ENCODE assay signal across 22 mouse cellular contexts in the genomic region with DNA sequence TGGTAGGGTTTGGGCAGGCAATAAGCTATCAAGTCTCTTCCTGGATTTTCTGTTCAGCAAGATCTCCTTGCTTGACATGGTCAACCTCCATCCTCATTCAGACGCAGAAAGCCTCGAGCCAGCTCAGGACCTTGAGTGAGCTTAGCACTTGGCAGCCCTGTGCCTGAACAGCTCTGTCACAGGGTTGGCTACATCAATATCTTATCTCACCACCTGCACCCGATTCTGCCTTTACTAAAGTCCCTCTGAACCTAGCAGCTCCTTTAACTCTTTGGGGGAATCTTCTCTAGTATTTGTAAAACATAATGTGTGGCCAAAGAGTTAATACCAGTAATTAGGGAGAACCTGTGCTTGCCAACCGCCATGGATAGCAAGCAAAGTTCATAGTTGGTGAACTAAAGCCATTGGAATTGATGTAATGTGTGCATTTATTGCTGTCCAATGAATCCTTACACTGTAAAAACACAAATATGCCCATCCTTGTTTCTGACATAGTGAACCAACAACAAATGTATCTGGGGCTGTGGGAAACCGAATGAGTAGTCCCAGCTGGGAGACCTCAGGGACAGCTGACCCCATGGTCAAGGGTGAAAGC. TPM values are rescaled to one million over a fixed set of nuclear protein-coding genes. Genes with fewer than 3 reads are reported as not detected.
DNase-seq lines count a peak whose midpoint lies in the region; ATAC-seq and TF ChIP-seq lines count a peak whose summit lies in the region.
"Had no signal": no experiment of that assay in that cellular context is flagged by ENCODE, and none has a peak within 500 bp of the region (broad histone marks: within the 10 kb centered on the region; RNA-seq: fewer than 3 reads in every experiment).

A gene (plus strand): TSS at position 545 of the 595 bp plus-strand sequence.

- H3K4me1 ChIP-seq in heart, embryonic 15.5 days (replicated peaks): peaks cover 18% of the 10 kb centered on the region
- peaks cover 17% of the 10 kb centered on the region for H3K4me1 ChIP-seq in intestine, embryonic 16.5 days (ENCODE audit: control insufficient read depth, insufficient read depth, low read length)
- H3K4me1 ChIP-seq in midbrain, embryonic 14.5 days (ENCODE audit: control insufficient read depth, insufficient read depth, low read length): peaks cover 6% of the 10 kb centered on the region; the same call in 1 of the 2 replicates

- no peak within 1 kb of the TSS for H3K4me2 ChIP-seq in heart, embryonic 15.5 days
- H3K4me2 ChIP-seq in intestine, embryonic 16.5 days (ENCODE audit: low read depth, low read length): no peak within 1 kb of the TSS
- H3K4me2 ChIP-seq in myocyte (ENCODE audit: low read depth): no peak within 1 kb of the TSS
- no peak within 1 kb of the TSS for H3K4me2 ChIP-seq in midbrain, embryonic 14.5 days (ENCODE audit: low read length)
- H3K4me2 ChIP-seq: embryonic facial prominence, embryonic 12.5 days; forebrain, embryonic 12.5 days; midbrain, embryonic 12.5 days had no signal

- H3K36me3 ChIP-seq in heart, embryonic 15.5 days: no peaks in the 10 kb centered on the region
- no peaks in the 10 kb centered on the region for H3K36me3 ChIP-seq in intestine, embryonic 16.5 days (ENCODE audit: control insufficient read depth, insufficient read depth, low read length)
- H3K36me3 ChIP-seq in myocyte (ENCODE audit: control insufficient read depth, insufficient read depth): no peaks in the 10 kb centered on the region
- no peaks in the 10 kb centered on the region for H3K36me3 ChIP-seq in midbrain, embryonic 14.5 days (ENCODE audit: control insufficient read depth, insufficient read depth, low read length)
- H3K36me3 ChIP-seq: embryonic facial prominence, embryonic 12.5 days; forebrain, embryonic 12.5 days; midbrain, embryonic 12.5 days had no signal

- no peak for TF ChIP-seq POLR2A in myocyte (IDR thresholded peaks at IDR 0.05; ENCODE audit: insufficient read length, low read depth)

- 0 out of 2 replicates have a peak within 1 kb of the TSS, but pooled peaks have one; percentile 32 for H3K27ac ChIP-seq in heart, embryonic 15.5 days
- H3K27ac ChIP-seq in intestine, embryonic 16.5 days (ENCODE audit: low read length): peak within 1 kb of the TSS; percentile 33
- H3K27ac ChIP-seq in midbrain, embryonic 14.5 days (replicated peaks; ENCODE audit: low read depth, low read length): no peak within 1 kb of the TSS
- H3K27ac ChIP-seq: forebrain, embryonic 12.5 days; midbrain, embryonic 12.5 days had no signal

- 47% methylated on average over 5 of the region's 5 CpGs for WGBS in heart, embryonic 15.5 days
- 66% methylated on average over 5 of the region's 5 CpGs for WGBS in intestine, embryonic 16.5 days
- 93% methylated on average over 5 of the region's 5 CpGs for WGBS in midbrain, embryonic 14.5 days

- intact Hi-C loops in heart, postnatal 10 days (cut with DNase I): no loop called here

- H3K27me3 ChIP-seq in heart, embryonic 15.5 days: no peaks in the 10 kb centered on the region
- no peaks in the 10 kb centered on the region for H3K27me3 ChIP-seq in intestine, embryonic 16.5 days (replicated peaks; ENCODE audit: control insufficient read depth, insufficient read depth, low read length)
- no peaks in the 10 kb centered on the region for H3K27me3 ChIP-seq in myocyte (ENCODE audit: control insufficient read depth, insufficient read depth, insufficient read length)
- H3K27me3 ChIP-seq in midbrain, embryonic 14.5 days (ENCODE audit: control insufficient read depth, insufficient read depth, low read length): no peaks in the 10 kb centered on the region
- H3K27me3 ChIP-seq: embryonic facial prominence, embryonic 12.5 days; forebrain, embryonic 12.5 days; midbrain, embryonic 12.5 days had no signal

- no peak for DNase-seq in heart, postnatal 10 days
- peak; percentile 17 for DNase-seq in spleen, adult 12 weeks (ENCODE audit: low spot score)
- no peak for DNase-seq in spleen, postnatal 14 days (ENCODE audit: low spot score in 2 of 2)
- DNase-seq in frontal cortex, postnatal 36 days (ENCODE audit: low spot score in 2 of 2): no peak
- no peak for DNase-seq in midbrain, embryonic 14.5 days
- DNase-seq: adrenal gland, postnatal 14 days; B cell, adult 2 months; cerebellum, postnatal 10 days; kidney, postnatal 10 days; left cerebral cortex, postnatal 4 days; lung, postnatal 14 days; right cerebral cortex, postnatal 25 days; thymus, adult 18-20 months had no signal

- H3K79me2 ChIP-seq in myocyte (ENCODE audit: control insufficient read depth, insufficient read depth): no peaks in the 10 kb centered on the region

- H3K9me3 ChIP-seq in heart, embryonic 15.5 days (replicated peaks): no peaks in the 10 kb centered on the region
- H3K9me3 ChIP-seq in intestine, embryonic 16.5 days (ENCODE audit: control insufficient read depth, low read length): no peaks in the 10 kb centered on the region
- no peaks in the 10 kb centered on the region for H3K9me3 ChIP-seq in midbrain, embryonic 14.5 days (ENCODE audit: control insufficient read depth, low read length)
- H3K9me3 ChIP-seq: embryonic facial prominence, embryonic 12.5 days; forebrain, embryonic 12.5 days; midbrain, embryonic 12.5 days had no signal

- no peak for ATAC-seq in heart, embryonic 15.5 days (replicated peaks; ENCODE audit: insufficient number of reproducible peaks, insufficient read depth, low FRiP score, low read depth)
- peak; percentile 31 for ATAC-seq in intestine, embryonic 16.5 days
- ATAC-seq in midbrain, embryonic 14.5 days (ENCODE audit: low FRiP score, low TSS enrichment): no peak
- ATAC-seq: hindbrain, embryonic 16.5 days had no signal

- H3K9ac ChIP-seq in heart, embryonic 15.5 days: no peak within 1 kb of the TSS
- 0 out of 2 replicates have a peak within 1 kb of the TSS, but pooled peaks have one; percentile 10 for H3K9ac ChIP-seq in intestine, embryonic 16.5 days (ENCODE audit: low read depth, low read length)
- H3K9ac ChIP-seq in midbrain, embryonic 14.5 days (replicated peaks; ENCODE audit: low read length): no peak within 1 kb of the TSS
- H3K9ac ChIP-seq: embryonic facial prominence, embryonic 12.5 days; forebrain, embryonic 12.5 days; midbrain, embryonic 12.5 days had no signal

- no peak within 1 kb of the TSS for H3K4me3 ChIP-seq in heart, embryonic 15.5 days
- no peak within 1 kb of the TSS for H3K4me3 ChIP-seq in intestine, embryonic 16.5 days (ENCODE audit: low read length)
- no peak within 1 kb of the TSS for H3K4me3 ChIP-seq in myocyte
- no peak within 1 kb of the TSS for H3K4me3 ChIP-seq in midbrain, embryonic 14.5 days (replicated peaks; ENCODE audit: low read depth, low read length)
- H3K4me3 ChIP-seq: embryonic facial prominence, embryonic 12.5 days; forebrain, embryonic 12.5 days; midbrain, embryonic 12.5 days had no signal

- H3ac ChIP-seq in myocyte (ENCODE audit: control insufficient read depth, insufficient read length): no peak within 1 kb of the TSS

TF ChIP-seq in myocyte, 11 proteins besides CTCF, POLR2A, EP300 and RAD21:
- TF ChIP-seq SRF (IDR thresholded peaks at IDR 0.05; ENCODE audit: control insufficient read depth, insufficient read length, low read depth) (no peak), MYOD1 (IDR thresholded peaks at IDR 0.05; ENCODE audit: control insufficient read depth in 1 of 3, insufficient read length in 2 of 3, low read depth in 2 of 3) (peak in 1 of 3 experiments; percentile 50), MYOG (IDR thresholded peaks at IDR 0.05; ENCODE audit: control insufficient read depth in 1 of 3, insufficient read depth in 1 of 3, insufficient read length in 2 of 3, low read depth in 2 of 3) (peak in 2 of 3 experiments; percentile 24 to 71)

RNA-seq across cellular contexts. Expression of the gene that starts here (rescaled TPM):
- polyA plus RNA-seq in heart, embryonic 15.5 days (2015; fragmentation: Nextera tagmentation; extraction: Ambion mirVana): 3.2 and 5.0 TPM in 2 replicates
- 1 to 10 TPM; 3.2 to 3.4 TPM for total RNA-seq in heart, postnatal 10 days (2021)
- 358 and 408 TPM in 2 replicates for polyA plus RNA-seq in intestine, embryonic 16.5 days (2015; fragmentation: Nextera tagmentation; extraction: Ambion mirVana)
- 0.29 TPM for polyA plus RNA-seq in myocyte (2012; fragmentation: generic; extraction: Trizol)
- polyA plus RNA-seq in midbrain, embryonic 14.5 days (2014; fragmentation: Nextera tagmentation; extraction: Ambion mirVana): 0.50 and 0.61 TPM in 2 replicates
- total RNA-seq: gastrocnemius, adult 18-20 months; layer of hippocampus, postnatal 10 days; left cerebral cortex, postnatal 4 days had no signal
- polyA plus RNA-seq: forebrain, embryonic 12.5 days had no signal

Comparison
In these comparisons a context has a peak if more than half of its experiments do, and no peak if none do; other contexts are left out.
1. RNA of the gene that starts here (polyA plus RNA-seq): 358 to 408 TPM in intestine, embryonic 16.5 days; 3.2 to 5.0 TPM in heart, embryonic 15.5 days, 0.50 to 0.61 TPM in midbrain, embryonic 14.5 days and 0.29 TPM in myocyte (single experiment); every median in the first group is over 10 times any median in the second.